Mouse (Mus musculus): ENCODE results near the gene Snx32.

The Snx32 gene

DNA sequence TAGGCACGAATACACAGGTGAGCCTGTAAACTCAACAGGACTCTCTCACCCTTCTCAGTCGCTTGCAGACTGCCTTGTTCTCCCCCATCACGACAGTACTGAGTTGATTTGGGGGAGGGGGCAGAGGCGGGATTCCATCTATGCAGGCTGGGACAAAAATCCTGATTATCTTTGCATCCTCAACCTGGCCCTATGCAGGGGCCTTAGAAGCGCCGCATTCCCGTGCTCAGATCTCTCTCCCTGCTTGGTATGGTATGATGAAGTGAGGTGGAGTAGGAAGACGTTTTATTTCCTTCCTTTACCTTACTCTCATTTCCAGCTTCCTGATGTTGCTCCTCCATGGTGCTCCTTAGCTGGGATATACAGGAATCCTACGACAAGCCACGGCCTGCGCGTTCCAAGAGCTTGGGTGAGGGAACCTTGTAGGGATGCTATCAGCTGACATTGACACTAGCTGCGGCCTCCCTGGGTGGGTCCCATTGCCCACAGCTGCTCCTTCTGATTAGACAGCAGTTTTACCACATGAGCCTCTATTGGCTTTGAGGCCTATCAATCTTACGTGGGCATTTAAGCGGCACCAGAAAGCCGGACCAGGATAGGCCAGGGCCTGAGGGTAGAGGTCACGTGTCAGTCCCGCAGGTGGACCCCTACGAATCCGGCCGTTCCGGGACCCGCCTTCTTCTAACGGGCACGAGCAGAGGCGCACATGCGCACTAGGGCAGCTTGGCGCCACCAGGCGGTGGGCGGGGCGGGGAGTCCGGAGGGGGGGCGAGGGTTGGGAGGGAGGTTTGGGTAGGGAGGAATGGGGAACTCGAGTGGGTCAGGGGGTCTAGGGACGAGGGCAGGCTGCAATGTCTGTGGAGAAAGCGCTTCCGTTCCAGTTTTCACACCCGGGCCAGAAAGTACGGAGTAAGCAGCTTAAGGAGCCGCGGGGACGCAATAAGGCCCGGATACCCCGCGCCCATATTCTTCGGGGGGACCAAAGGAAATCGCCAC lies at the start of gene Snx32:
TSS of gene Snx32 (minus strand) at position 508 of the 996 bp plus-strand sequence.
- peak; percentile 99 for DNase-seq (ENCODE audit: low read depth, low spot score)

DNA sequence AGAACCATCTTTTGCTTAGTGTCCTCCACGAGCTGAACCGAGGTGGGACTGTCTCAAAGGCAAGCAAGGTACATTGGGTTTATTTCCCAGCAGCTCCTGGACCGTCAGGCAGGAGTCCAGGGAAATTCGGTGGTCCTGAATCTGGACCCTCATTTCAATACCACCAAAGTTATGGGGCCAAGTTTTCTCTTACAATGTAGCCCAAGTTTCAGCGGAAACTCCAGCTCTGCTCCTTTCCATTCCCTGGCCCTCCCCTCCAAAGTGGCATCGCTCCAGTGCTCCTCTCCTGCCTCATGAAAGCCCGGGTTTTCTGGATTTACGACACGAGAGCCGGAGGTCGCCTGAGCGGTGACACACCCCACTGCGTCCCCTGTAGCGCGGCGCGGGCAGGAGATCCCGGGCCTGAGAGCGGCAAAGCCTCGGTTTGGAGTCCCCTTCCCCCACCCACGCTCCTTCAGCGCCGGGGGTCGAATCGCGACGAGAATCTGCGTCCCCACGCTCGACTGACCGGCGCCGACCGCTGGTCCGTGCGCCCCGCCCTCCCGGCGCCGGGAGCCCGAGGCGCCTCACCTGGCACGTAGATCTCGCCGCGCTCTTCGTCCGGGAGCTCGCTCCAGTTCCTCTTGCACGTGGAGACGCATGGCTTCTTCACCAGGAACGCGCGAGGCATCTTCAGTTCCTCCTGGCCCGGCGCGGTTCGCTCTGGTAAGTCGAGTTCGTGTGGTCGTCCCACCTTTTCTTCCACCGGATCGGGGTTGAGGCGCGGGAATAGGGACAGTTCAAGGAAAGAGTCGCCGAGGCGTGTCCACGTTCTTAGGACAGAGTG lies 49.5 kb upstream of the Snx32 start:
- peak; percentile 51 for DNase-seq (ENCODE audit: low read depth, low spot score)

DNA sequence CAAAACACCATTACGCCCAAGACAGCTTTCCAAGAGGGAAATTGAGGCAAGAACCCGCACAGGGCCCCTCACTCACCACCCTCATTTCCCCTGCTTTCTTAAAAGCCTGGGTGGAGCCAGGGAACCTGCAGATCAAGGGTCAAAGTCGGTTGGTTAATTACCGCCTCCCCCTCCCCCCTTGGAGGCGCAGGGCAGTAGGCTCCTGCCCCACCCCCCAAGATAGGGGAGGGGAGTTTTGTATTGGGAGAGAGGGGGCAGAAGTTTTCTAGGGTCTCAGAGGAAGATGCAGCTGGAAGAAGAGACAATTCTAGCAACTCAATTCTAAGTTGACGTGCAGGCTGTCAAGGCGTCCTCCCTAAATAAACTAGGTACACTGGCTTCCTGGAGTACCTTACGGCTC lies 48.9 kb upstream of the Snx32 start:
- DNase-seq (ENCODE audit: low read depth, low spot score): no peak

DNA sequence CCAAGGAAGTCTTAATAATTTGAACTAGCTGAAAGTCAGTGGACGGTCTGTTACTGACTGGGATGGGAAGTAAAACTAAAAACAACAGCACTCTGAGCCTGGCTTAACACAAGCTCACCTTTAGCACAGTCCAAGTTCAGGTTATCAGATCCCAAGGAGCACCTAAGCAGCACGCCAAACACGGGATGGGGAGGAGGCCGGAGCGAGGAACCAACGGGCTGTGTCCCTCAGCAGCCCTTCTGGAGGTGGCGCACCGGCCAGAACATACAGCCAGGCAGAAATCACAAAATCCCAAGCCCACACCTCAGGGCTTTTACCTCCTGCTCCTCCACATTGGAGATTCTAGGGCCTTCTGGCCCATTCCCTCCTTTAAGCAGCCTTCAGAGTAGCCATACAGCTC lies 48.4 kb upstream of the Snx32 start:
- DNase-seq (ENCODE audit: low read depth, low spot score): no peak

DNA sequence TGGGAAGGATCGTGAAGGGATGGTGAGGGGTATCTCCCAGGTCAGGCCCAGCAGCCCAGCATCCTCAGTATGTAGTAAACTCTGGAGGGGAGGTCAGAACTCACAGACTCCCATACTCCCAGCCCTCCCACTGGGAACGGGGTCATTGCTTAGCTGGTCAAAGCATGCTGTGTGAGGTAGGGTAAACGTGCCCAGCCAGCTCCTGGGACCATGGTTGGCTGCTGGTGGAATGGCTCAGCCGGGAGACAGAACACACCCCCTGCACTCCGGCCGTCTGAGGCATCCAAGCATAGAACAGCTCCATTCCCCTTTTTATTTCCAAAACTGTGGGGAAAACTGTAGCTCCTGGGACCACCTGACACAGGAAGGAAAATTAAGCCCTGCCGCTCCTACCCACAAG lies 47.8 kb upstream of the Snx32 start:
- no peak for DNase-seq (ENCODE audit: low read depth, low spot score)

DNA sequence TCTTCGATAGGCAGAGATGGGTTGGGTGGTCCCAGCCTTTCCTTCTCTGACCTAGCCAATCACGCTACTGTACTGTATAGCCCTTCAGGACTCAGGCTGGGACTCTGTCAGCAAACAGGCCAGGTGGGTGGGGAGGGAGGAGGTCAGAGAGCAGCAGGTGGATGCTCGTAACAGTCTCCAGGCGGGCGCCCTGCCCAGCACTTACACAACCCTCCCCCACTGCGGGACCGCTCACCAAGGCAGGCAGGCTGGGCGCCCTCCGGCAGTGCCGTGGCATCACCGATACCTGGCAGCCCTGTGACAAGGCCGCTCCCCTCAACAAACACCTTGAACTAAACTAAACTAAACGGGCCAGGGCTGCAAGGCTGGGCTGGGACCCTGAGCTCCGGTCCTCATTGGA lies 43.9 kb upstream of the Snx32 start:
- no peak for DNase-seq (ENCODE audit: low read depth, low spot score)

DNA sequence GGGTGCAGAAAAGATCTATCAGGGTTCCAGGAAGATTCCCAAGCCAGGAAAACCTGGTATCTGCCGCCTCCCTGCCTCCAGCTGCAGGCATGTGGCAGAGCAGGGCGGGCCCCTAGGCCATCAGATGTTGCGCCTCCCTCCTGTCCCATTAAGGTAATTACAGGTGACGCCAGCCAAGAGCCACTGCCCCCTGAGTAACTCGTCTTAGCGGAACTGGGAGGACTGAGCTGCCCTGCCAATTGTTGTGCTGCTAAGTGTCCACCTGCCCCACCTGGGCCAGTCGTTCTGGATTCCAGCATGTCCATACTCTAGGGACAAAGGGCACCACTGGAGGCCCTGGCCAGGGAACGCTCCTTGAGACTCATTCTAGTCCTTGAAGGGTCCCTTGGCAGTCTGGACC lies 43.5 kb upstream of the Snx32 start:
- DNase-seq (ENCODE audit: low read depth, low spot score): no peak

DNA sequence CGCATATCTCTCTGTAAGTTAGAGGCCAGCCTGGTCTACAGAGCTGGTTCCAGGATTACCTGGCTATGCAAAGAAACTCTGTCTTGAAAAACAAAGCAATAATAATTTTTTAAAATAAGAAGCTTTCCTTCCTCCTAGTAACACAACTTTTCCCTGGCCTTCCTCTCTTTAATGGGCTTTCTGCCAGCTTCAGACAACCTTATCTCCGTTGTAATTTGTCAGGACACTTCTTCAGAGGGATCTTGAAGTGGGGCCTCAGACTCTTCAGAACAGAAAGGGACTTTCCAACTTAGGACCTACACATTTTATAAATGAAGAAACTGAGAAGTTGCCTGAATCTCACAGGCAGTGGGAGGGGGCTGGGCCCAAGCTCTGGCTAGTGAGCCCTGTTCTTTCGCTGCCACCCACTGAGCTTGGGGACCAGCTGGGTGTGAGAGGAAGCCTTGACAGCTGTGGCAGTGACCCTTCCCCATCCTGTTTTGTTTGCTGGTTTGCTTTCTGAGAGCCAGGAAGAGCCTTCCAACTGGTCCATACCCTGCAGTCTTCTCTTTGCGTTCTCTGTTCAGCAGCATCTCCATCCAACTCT lies 37.2 kb upstream of the Snx32 start:
- DNase-seq (ENCODE audit: low read depth, low spot score): no peak

DNA sequence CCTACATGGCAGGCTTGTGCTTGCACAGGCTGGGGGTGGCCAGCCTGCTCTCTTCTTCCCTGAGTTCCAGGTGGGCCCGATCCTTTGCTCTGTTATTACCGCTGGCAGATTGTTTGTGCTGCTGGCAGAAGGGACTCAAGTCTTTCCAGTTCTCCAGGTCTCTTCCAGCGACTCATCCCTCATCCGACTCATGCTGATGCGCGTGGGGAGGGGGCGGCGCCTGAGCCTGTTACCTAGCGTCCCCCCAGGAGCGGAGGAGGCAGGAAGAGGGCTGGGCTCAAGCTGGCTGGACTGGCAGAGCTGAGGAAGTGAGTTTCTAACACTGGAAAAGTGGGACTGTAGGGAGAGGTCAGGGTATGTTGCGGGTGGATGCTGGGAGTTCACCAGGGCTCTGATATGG lies 33.7 kb upstream of the Snx32 start:
- DNase-seq (ENCODE audit: low read depth, low spot score): no peak

DNA sequence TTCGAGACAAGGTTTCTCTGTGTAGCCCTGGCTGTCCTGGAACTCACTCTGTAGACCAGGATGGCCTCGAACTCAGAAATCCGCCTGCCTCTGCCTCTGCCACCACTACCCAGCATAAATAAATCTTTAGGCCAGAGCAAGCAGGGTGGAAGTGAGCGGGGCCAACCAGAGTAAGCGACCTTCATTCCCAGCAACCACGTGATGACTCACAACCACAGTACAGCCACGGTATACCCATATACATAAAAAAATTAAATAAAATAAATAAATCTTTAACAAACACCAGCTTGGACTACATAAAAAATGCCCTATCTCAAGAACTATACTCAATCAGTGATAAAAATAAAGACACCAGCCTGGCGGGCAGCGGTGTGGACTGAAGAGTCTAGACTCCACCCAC lies 33.0 kb upstream of the Snx32 start:
- DNase-seq (ENCODE audit: low read depth, low spot score): no peak

DNA sequence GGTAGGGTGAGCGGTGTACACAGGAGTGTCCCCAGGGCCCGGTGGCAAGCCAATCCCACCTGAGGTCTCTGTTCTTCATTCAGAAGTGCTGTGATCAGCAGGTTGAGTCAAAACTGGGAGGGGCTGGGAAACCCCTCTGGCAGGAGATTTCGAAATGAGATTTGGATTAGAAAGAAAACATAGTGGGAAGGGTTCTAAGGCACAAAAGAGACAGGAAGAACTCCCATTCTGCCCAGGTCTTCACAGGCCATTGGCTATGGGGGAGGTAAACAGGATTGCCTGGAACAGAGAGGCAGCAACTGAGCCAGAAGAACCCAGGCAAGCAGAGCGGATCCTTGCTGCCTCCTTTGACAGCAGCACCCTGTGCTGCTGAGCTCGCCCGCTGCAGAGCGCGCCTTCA lies 28.4 kb upstream of the Snx32 start:
- peak; percentile 59 for DNase-seq (ENCODE audit: low read depth, low spot score)

DNA sequence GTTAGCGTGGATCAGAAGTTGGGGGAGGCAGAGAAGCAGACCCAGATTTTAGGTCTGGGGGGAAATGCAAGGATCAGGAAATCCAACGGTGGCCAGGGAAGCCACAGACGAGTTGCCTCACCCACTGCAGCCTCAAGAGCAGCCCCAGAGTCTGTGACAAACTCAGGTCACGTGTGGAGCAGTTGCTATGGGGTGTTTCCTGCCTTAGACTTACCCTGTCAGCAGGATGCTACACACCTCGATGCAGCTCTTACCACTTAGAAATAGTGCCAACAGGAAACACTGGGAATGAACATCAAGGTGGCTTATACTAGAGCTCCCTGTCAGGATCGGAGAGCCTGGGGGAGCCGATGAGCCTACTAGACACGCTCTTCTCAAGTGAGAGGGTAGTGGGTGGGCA lies 22.2 kb upstream of the Snx32 start:
- no peak for DNase-seq (ENCODE audit: low read depth, low spot score)

DNA sequence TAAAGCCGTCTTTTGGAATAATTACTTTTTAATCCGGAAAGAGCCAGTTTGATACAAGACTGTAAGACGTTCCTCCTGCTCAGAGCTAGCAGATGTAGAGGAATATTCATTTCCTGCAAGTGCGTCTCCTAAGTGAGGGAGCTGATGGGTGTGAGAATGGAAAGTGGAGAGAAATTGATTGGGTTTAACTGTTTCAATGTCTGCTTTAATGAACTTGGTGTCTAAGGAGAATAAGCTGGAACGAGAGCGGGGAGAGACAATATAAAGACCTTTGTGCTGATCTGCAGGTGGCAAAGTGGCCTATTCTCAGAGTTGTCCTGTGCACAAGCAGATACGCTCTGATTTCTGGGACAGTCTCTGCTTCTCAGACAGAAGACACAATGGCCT lies 19.8 kb upstream of the Snx32 start:
- DNase-seq (ENCODE audit: low read depth, low spot score): no peak

DNA sequence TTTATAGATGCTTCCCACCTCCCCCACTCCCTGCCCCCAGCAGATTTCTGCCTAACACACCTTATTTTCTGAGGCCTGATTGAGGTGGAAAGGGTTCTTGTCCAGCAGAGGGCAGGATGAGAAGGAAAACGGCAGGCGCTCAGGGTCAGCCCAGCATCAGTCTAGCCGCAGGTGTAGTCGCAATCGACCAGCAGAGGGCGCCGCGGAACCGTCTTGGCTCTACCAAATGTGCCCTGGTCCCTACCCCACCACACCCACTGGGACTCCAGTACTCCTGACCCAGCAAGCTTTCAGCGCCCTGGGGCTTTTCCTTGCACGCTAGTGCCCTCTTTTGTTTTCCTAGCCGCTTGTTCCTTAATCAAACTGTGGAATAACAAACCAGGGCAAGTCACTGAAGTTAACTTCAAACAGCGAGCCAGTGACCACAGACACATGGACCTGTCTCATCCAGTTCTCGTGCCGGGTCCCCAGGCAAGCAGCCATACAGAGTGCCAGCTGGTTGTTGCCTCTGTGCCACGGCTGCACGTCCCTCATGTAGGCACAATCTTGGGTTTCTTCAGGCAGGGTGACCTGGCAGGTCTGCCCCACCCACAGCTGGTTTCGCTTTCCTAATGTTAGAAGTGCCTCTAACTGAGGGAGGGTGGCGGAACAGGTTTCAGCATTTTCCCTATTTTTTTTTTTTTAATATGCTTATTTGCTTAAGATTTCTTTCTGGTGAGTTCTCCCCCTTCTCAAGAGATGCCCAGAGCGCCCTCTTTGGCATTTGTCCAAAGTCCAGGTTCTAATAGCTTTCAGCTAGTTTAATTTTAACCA lies 19.2 kb upstream of the Snx32 start:
- peak; percentile 98 for DNase-seq (ENCODE audit: low read depth, low spot score)

DNA sequence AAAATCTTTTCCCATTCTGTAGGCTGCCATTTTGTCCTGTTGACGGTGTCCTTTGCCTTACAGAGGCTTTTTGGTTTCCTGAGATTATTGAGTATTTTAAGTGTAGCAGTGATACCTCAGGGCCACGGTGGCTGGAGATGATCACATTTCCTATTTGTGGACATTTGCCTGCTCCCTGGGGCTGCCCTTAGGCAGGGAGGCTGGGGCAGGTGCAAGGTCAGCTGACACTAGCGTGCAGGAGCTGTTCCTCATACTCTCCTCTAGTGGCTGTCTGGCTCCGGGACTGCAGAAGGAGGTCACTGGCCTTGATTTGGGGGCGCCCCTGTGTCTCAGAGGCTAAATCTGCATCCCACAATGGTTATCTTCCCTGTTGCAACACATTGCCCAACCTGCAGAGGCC lies 14.9 kb upstream of the Snx32 start:
- no peak for DNase-seq (ENCODE audit: low read depth, low spot score)

DNA sequence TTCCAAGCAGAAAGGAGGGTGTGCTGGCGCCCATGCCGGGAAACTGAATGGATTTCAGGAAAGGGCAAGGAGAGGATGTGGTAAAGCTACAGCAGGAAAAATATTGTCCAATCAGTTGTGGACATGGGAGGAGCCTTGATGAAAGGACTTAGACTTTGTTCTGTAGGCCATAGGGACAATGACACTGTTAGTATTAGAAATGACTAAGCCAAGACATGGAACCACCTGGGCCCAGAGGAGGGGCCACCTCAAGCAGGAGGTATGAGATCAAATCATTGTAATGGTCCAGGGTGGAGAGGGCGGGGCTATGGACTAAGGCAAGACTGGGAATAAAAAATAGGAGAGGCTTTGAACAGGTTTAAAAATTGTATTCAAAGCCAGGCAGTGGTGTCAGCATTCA lies 8.4 kb upstream of the Snx32 start:
- no peak for DNase-seq (ENCODE audit: low read depth, low spot score)

DNA sequence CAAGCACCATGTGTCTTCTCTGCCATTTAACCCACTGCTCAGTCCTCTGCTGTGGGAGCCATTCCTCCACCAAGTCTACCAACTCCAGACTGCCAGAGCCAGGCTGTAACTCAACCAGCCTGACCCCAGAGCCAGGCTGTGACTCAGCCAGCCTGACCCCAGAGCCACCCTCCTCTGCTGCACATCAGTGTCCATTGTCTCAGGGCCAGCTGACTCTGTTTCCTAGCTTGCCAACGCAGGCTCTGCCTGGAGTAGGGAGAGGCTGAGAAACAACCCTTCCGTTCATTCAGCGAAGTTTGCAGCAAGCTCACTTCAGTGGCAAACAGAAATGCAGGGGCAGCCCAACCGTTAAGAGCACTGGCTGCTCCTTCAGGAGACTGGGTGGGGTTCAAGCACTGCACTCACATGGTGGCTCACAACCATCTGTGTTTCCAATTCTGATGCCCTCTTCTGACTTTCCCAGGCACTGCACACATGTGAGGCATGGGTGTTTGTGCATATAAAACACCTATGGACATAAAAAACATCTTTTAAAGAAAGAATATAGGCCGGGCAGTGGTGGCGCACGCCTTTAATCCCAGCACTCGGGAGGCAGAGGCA lies 6.7 kb upstream of the Snx32 start:
- DNase-seq (ENCODE audit: low read depth, low spot score): peak; percentile 67

DNA sequence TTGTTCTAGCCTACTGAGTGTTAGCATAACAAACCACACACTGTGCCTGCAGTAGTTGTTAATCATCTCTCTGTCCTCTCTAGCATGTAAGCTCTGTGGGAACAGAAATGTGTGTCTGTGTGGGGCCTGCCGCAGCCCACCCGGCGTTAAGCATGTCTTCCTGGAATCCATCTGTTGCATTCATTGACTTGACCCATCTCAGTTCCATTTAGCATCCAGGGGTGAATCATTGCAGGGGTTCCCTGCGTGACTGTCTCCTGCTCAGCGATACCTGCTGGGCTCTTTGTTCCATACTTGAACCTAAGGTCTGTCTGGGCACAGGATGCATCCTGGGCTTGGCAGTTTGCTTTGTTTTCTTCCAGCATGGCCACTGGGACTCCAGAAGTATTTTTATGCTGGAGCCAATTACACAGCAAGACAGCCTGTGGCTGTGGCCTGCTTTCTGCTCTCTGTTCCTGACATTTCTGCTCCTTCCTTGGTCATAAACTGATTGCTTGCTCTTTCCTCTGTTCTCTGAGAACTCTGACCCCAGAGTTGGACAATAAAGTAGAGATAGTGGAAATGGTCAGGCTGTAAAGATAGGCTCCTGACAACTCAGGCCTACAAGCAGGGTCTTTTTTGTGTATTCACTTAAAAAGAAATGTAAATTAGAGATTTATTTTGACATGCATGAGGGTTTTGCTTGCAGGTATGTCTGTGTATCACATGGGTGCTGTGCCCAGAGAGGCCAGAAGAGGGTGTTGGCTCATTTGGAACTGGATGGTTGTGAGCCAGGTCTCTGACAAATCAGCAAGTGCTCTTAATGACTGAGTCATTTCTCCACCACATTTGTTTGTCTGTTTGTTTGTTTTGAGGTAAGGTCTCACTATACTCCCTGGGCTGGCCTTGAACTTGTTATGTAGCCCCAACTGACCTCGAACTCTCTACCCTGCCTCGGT lies 5.8 kb upstream of the Snx32 start:
- DNase-seq (ENCODE audit: low read depth, low spot score): peak; percentile 48

DNA sequence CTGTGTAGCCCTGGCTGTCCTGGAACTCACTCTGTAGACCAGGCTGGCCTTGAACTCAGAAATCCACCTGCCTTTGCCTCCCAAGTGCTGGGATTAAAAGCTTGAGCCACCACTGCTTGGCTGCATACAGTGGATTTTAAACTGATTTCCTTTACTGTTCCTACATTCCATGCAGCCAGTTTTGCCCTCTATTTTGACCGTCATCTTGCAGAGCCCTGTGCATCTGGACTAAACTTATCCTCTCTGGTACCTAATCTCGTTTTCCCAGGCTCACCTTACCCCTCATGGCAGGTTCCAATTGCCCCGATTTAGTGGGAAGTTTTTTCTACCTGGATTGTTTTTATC lies 2.6 kb upstream of the Snx32 start:
- DNase-seq (ENCODE audit: low read depth, low spot score): no peak
